Comparison of ENCODE assay signal across 16 mouse cellular contexts in the genomic region with DNA sequence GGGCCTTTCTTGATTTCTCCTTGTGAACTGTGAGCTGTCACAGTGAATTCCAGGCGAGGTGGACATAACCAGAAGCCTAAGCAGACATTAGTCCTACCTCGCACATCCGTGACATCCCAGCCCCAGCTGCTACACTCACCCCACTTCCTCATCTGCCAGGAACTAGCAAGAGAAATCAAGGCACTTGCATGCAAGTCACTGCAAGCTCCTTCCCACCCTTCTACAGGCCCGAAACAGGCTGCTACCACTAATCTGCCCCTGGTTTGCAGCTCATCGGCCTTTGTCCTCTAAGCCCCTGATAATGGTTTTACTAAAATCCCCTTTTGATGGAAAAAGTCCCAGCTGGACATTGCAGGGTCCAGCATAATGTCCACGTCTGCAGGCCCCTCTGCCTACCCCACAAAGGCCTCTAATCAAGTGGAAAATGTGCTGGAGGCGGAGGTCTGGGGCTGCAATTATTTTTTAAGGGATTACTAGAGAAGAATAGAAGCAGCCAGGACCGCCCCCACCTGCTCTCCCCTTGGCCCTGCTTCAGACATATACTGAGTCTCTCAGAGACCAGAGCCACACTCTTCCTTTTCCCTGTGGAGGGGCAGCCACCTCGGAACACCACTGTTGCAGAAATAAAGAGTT. TPM values are rescaled to one million over a fixed set of nuclear protein-coding genes. Genes with fewer than 3 reads are reported as not detected.
DNase-seq lines count a peak whose midpoint lies in the region; ATAC-seq and TF ChIP-seq lines count a peak whose summit lies in the region.
"Had no signal": no experiment of that assay in that cellular context is flagged by ENCODE, and none has a peak within 500 bp of the region (broad histone marks: within the 10 kb centered on the region; RNA-seq: fewer than 3 reads in every experiment).

No protein-coding gene starts in this region.

- no peaks in the 10 kb centered on the region for H3K9me3 ChIP-seq in hindbrain, embryonic 11.5 days (ENCODE audit: control insufficient read depth, low read length)
- H3K9me3 ChIP-seq in hindbrain, embryonic 16.5 days (ENCODE audit: control insufficient read depth, low read length) = no peaks in the 10 kb centered on the region
- no peaks in the 10 kb centered on the region for H3K9me3 ChIP-seq in forebrain, embryonic 15.5 days
- H3K9me3 ChIP-seq in midbrain, embryonic 16.5 days (replicated peaks; ENCODE audit: control insufficient read depth, low read length, poor library complexity, severe bottlenecking) = no peaks in the 10 kb centered on the region
- H3K9me3 ChIP-seq: lung, embryonic 15.5 days had no signal

- no peak overlapping the region for H3K4me3 ChIP-seq in hindbrain, embryonic 11.5 days (ENCODE audit: low read depth, low read length)
- H3K4me3 ChIP-seq in hindbrain, embryonic 16.5 days (ENCODE audit: low read length) = no peak overlapping the region
- H3K4me3 ChIP-seq in forebrain, embryonic 15.5 days = no peak overlapping the region
- H3K4me3 ChIP-seq in midbrain, embryonic 16.5 days (ENCODE audit: low read depth, low read length) = no peak overlapping the region
- H3K4me3 ChIP-seq in lung, adult 2 months (replicated peaks; ENCODE audit: extremely low read depth, low read depth, low read length) = no peak overlapping the region
- H3K4me3 ChIP-seq: lung, embryonic 15.5 days had no signal

- H3K27ac ChIP-seq in hindbrain, embryonic 11.5 days (ENCODE audit: low read depth, low read length) = peak overlapping the region; percentile 37
- no peak overlapping the region for H3K27ac ChIP-seq in hindbrain, embryonic 16.5 days (ENCODE audit: low read depth, low read length)
- peak overlapping the region; percentile 28; the same call in 1 of the 2 replicates for H3K27ac ChIP-seq in forebrain, embryonic 15.5 days (replicated peaks)
- no peak overlapping the region for H3K27ac ChIP-seq in midbrain, embryonic 16.5 days (ENCODE audit: low read length)
- H3K27ac ChIP-seq: lung, embryonic 15.5 days; macrophage had no signal

- WGBS in hindbrain, embryonic 11.5 days = 25% methylated on average over 9 of the region's 9 CpGs
- 35% methylated on average over 9 of the region's 9 CpGs for WGBS in hindbrain, embryonic 16.5 days
- 19% methylated on average over 9 of the region's 9 CpGs for WGBS in forebrain, embryonic 15.5 days
- 23% methylated on average over 9 of the region's 9 CpGs for WGBS in midbrain, embryonic 16.5 days
- WGBS in lung, adult 2 months = 84% methylated on average over 9 of the region's 9 CpGs

- H3K4me2 ChIP-seq in hindbrain, embryonic 11.5 days (replicated peaks; ENCODE audit: low read depth, low read length) = no peak overlapping the region
- no peak overlapping the region for H3K4me2 ChIP-seq in hindbrain, embryonic 16.5 days (ENCODE audit: low read length)
- H3K4me2 ChIP-seq in forebrain, embryonic 15.5 days (replicated peaks) = no peak overlapping the region
- no peak overlapping the region for H3K4me2 ChIP-seq in midbrain, embryonic 16.5 days (ENCODE audit: low read length)
- H3K4me2 ChIP-seq: lung, embryonic 15.5 days had no signal

- no peak overlapping the region for H3K9ac ChIP-seq in hindbrain, embryonic 11.5 days (ENCODE audit: low read depth, low read length)
- no peak overlapping the region for H3K9ac ChIP-seq in hindbrain, embryonic 16.5 days (ENCODE audit: low read depth, low read length)
- 0 out of 2 replicates have a peak overlapping the region, but pooled peaks have one; percentile 17 for H3K9ac ChIP-seq in forebrain, embryonic 15.5 days (replicated peaks)
- H3K9ac ChIP-seq in midbrain, embryonic 16.5 days (ENCODE audit: low read depth, low read length) = no peak overlapping the region
- H3K9ac ChIP-seq: lung, embryonic 15.5 days had no signal

- ATAC-seq in hindbrain, embryonic 11.5 days (ENCODE audit: low FRiP score) = peak; percentile 65; the same call in 1 of the 2 replicates
- ATAC-seq in hindbrain, embryonic 16.5 days = no peak
- ATAC-seq in forebrain, embryonic 15.5 days (replicated peaks) = peak; percentile 24; the same call in 1 of the 2 replicates
- ATAC-seq in midbrain, embryonic 16.5 days = peak; percentile 47; the same call in 1 of the 2 replicates

- no peaks in the 10 kb centered on the region for H3K27me3 ChIP-seq in hindbrain, embryonic 11.5 days (ENCODE audit: control insufficient read depth, insufficient read depth, low read length)
- no peaks in the 10 kb centered on the region for H3K27me3 ChIP-seq in hindbrain, embryonic 16.5 days (replicated peaks; ENCODE audit: control insufficient read depth, insufficient read depth, low read length)
- no peaks in the 10 kb centered on the region for H3K27me3 ChIP-seq in forebrain, embryonic 15.5 days
- no peaks in the 10 kb centered on the region for H3K27me3 ChIP-seq in midbrain, embryonic 16.5 days (ENCODE audit: control insufficient read depth, insufficient read depth, low read depth, low read length)
- H3K27me3 ChIP-seq: lung, embryonic 15.5 days had no signal

- TF ChIP-seq CTCF in lung, adult 2 months (IDR thresholded peaks at IDR 0.05; ENCODE audit: insufficient read depth, low read length) = no peak

- H3K4me1 ChIP-seq in hindbrain, embryonic 11.5 days (replicated peaks; ENCODE audit: control insufficient read depth, insufficient read depth, low read length) = peaks cover 14% of the 10 kb centered on the region
- H3K4me1 ChIP-seq in hindbrain, embryonic 16.5 days (ENCODE audit: control insufficient read depth, insufficient read depth, low read depth, low read length) = peaks cover 7% of the 10 kb centered on the region; the same call in 1 of the 2 replicates
- H3K4me1 ChIP-seq in forebrain, embryonic 15.5 days = peaks cover 27% of the 10 kb centered on the region
- peaks cover 12% of the 10 kb centered on the region for H3K4me1 ChIP-seq in midbrain, embryonic 16.5 days (ENCODE audit: control insufficient read depth, insufficient read depth, low read length)
- H3K4me1 ChIP-seq in lung, adult 2 months (ENCODE audit: control insufficient read depth, insufficient read depth, low read length) = peaks cover 4% of the 10 kb centered on the region

- TF ChIP-seq POLR2A in lung, adult 2 months (IDR thresholded peaks at IDR 0.05; ENCODE audit: borderline replicate concordance, extremely low read depth, low read depth, low read length) = no peak

- H3K36me3 ChIP-seq in hindbrain, embryonic 11.5 days (ENCODE audit: control insufficient read depth, insufficient read depth, low read length) = no peaks in the 10 kb centered on the region
- H3K36me3 ChIP-seq in hindbrain, embryonic 16.5 days (ENCODE audit: control insufficient read depth, insufficient read depth, low read length) = no peaks in the 10 kb centered on the region
- no peaks in the 10 kb centered on the region for H3K36me3 ChIP-seq in forebrain, embryonic 15.5 days
- H3K36me3 ChIP-seq in midbrain, embryonic 16.5 days (ENCODE audit: control insufficient read depth, insufficient read depth, low read length) = no peaks in the 10 kb centered on the region
- H3K36me3 ChIP-seq: lung, embryonic 15.5 days had no signal

- peak; percentile 48 for DNase-seq in hindbrain, embryonic 11.5 days (ENCODE audit: low spot score)
- peak; percentile 64 for DNase-seq in embryo, embryonic 11 days
- DNase-seq in thymus, postnatal 25 days = no peak
- DNase-seq in lung, adult 2 months = no peak
- DNase-seq in yolk sac, embryonic 10.5 days (ENCODE audit: low spot score) = no peak
- DNase-seq: adrenal gland, adult 8-10 months; cerebellum, adult 18-20 months; gastrocnemius, postnatal 25 days; kidney, adult 18-20 months; kidney, postnatal 10 days; thymus, postnatal 4 days had no signal

RNA-seq across cellular contexts. Expression of a gene that starts 12.6 kb away (rescaled TPM):
- polyA plus RNA-seq in hindbrain, embryonic 11.5 days (2014; fragmentation: Nextera tagmentation; extraction: Ambion mirVana) = 5.8 and 7.0 TPM in 2 replicates
- polyA plus RNA-seq in hindbrain, embryonic 16.5 days (2015; fragmentation: Nextera tagmentation; extraction: Ambion mirVana) = 1.9 and 2.1 TPM in 2 replicates
- 3.7 and 4.0 TPM in 2 replicates for polyA plus RNA-seq in forebrain, embryonic 15.5 days (2015; fragmentation: Nextera tagmentation; extraction: Ambion mirVana)
- polyA plus RNA-seq in midbrain, embryonic 16.5 days (2015; fragmentation: Nextera tagmentation; extraction: Ambion mirVana) = 2.0 and 2.5 TPM in 2 replicates
- polyA plus RNA-seq in lung, adult 2 months (2012; rRNA removed) = 77.7 and 84.9 TPM in 2 replicates

RNA-seq across cellular contexts. Expression of a gene that starts 52.0 kb away (rescaled TPM):
- 5.4 and 5.8 TPM in 2 replicates for polyA plus RNA-seq in hindbrain, embryonic 11.5 days (2014; fragmentation: Nextera tagmentation; extraction: Ambion mirVana)
- 4.1 and 5.3 TPM in 2 replicates for polyA plus RNA-seq in hindbrain, embryonic 16.5 days (2015; fragmentation: Nextera tagmentation; extraction: Ambion mirVana)
- polyA plus RNA-seq in forebrain, embryonic 15.5 days (2015; fragmentation: Nextera tagmentation; extraction: Ambion mirVana) = 2.8 and 3.1 TPM in 2 replicates
- 0.70 and 1.6 TPM in 2 replicates for polyA plus RNA-seq in midbrain, embryonic 16.5 days (2015; fragmentation: Nextera tagmentation; extraction: Ambion mirVana)
- polyA plus RNA-seq in lung, adult 2 months (2012; rRNA removed) = 3.2 and 4.7 TPM in 2 replicates
- polyA plus RNA-seq: macrophage had no signal

Comparison
In these comparisons a context has a peak if more than half of its experiments do, and no peak if none do; other contexts are left out.
1. H3K27ac ChIP-seq: peak in hindbrain, embryonic 11.5 days (single experiment) and forebrain, embryonic 15.5 days (single experiment); none in hindbrain, embryonic 16.5 days (single experiment) and midbrain, embryonic 16.5 days (single experiment).
2. DNase-seq: peak in hindbrain, embryonic 11.5 days (single experiment) and embryo, embryonic 11 days (single experiment); none in thymus, postnatal 25 days (single experiment), lung, adult 2 months (single experiment) and yolk sac, embryonic 10.5 days (single experiment).